Comparison of ENCODE assay signal across 8 mouse cellular contexts in genomic region chrX:152307942-152308341, GRCm38 (mm10). TPM values are rescaled to one million over a fixed set of nuclear protein-coding genes. Genes with fewer than 3 reads are reported as not detected.
DNase-seq lines count a peak whose midpoint lies in the region.

No protein-coding gene starts in this region.

- DNase-seq in heart, postnatal 10 days: peak; percentile 43 to 50
- DNase-seq in heart, postnatal 25 days (ENCODE audit: low spot score): no peak
- peak; percentile 4 for DNase-seq in urinary bladder, postnatal 14 days (ENCODE audit: low spot score)
- DNase-seq in urinary bladder, adult 2 months (ENCODE audit: low spot score): no peak
- DNase-seq in cerebellum, postnatal 10 days: peak; percentile 29 to 52
- peak; percentile 7 for DNase-seq in kidney, adult 9 months
- peak; percentile 46 for DNase-seq in naive thymus-derived CD4-positive, alpha-beta T cell, adult 2 months (ENCODE audit: low read depth)
- DNase-seq in urinary bladder, adult 18-20 months (ENCODE audit: low spot score in 2 of 2): no peak

- intact Hi-C loops in heart, postnatal 10 days (cut with DNase I): loop anchor here (5.0 kb wide), 2 partner anchors 66 to 176 kb away; no protein-coding TSS in a partner anchor
- intact Hi-C loops in heart, postnatal 25 days (cut with DNase I): loop anchor here (5.0 kb wide), 1 partner anchor 131 kb away; no protein-coding TSS in a partner anchor

RNA-seq across cellular contexts. Expression of gene Kantr, which starts 19.4 kb away (rescaled TPM):
- total RNA-seq in heart, postnatal 10 days (2021): 1 to 10 TPM; 3.1 to 3.6 TPM
- 1 to 10 TPM; 3.0 to 3.7 TPM for total RNA-seq in heart, postnatal 25 days (2021)
- polyA plus RNA-seq in urinary bladder, adult 2 months (2012; rRNA removed): 12.1 and 14.1 TPM in 2 replicates

RNA-seq across cellular contexts. Expression of gene Tspyl2, which starts 34.3 kb away (rescaled TPM):
- 10 to 100 TPM; 12.6 to 14.2 TPM for total RNA-seq in heart, postnatal 10 days (2021)
- total RNA-seq in heart, postnatal 25 days (2021): 10 to 100 TPM in 1 of 2 experiments, 1 to 10 TPM in 1; 7.2 to 10.5 TPM
- 61.4 and 72.4 TPM in 2 replicates for polyA plus RNA-seq in urinary bladder, adult 2 months (2012; rRNA removed)

Comparison
In these comparisons a context has a peak if more than half of its experiments do, and no peak if none do; other contexts are left out.
1. DNase-seq: peak in heart, postnatal 10 days (2 of 2), urinary bladder, postnatal 14 days (single experiment), cerebellum, postnatal 10 days (2 of 2), kidney, adult 9 months (single experiment) and naive thymus-derived CD4-positive, alpha-beta T cell, adult 2 months (single experiment); none in heart, postnatal 25 days (single experiment), urinary bladder, adult 2 months (single experiment) and urinary bladder, adult 18-20 months (0 of 2).